Mouse (Mus musculus) adrenal gland, postnatal 10 days (tissue): ENCODE results near the gene Ttc28. TPM values are rescaled to one million over a fixed set of nuclear protein-coding genes. Genes with fewer than 3 reads are reported as not detected.
A peak's percentile ranks its signal among the peaks of the same experiment; 100 is the strongest.

Experiments
- DNase-seq: peaks from one replicate; pipeline ENCODE4 v3.0.0; 2021; ENCODE audit warnings: mixed read lengths
- total RNA-seq, 2 experiments: library from RNA; stranded (reverse); gene quantifications; 2 replicates each; pipeline ENCODE4 v1.2.3; 2021

The Ttc28 gene
- total RNA-seq, 2 experiments from 2014 or later, result 25.0 to 29.1 TPM

- DNase-seq, result no peak
These were observed 405.0 kb downstream of the Ttc28 start for GRCm38 (mm10) chr5:111284420-111285175.

- no peak for DNase-seq
These were observed 408.0 kb downstream of the Ttc28 start for GRCm38 (mm10) chr5:111287571-111287970.

GRCm38 (mm10) chr5:111288486-111288885 lies 408.9 kb downstream of the Ttc28 start:
- no peak for DNase-seq

GRCm38 (mm10) chr5:111290071-111290470 lies 410.5 kb downstream of the Ttc28 start:
- DNase-seq, result no peak

GRCm38 (mm10) chr5:111291639-111292038 lies 412.0 kb downstream of the Ttc28 start:
- DNase-seq, result no peak

GRCm38 (mm10) chr5:111297801-111298200 lies 418.2 kb downstream of the Ttc28 start:
- DNase-seq, result no peak

GRCm38 (mm10) chr5:111298706-111299105 lies 419.1 kb downstream of the Ttc28 start:
- DNase-seq, result no peak

- no peak for DNase-seq
These were observed 421.2 kb downstream of the Ttc28 start for GRCm38 (mm10) chr5:111300776-111301175.

- no peak for DNase-seq
These were observed 422.1 kb downstream of the Ttc28 start for GRCm38 (mm10) chr5:111301736-111302135.

- DNase-seq, result no peak
These were observed 425.1 kb downstream of the Ttc28 start for GRCm38 (mm10) chr5:111304730-111305129.

GRCm38 (mm10) chr5:111310185-111310584 lies 430.6 kb downstream of the Ttc28 start:
- no peak for DNase-seq

GRCm38 (mm10) chr5:111313833-111314232 lies 434.2 kb downstream of the Ttc28 start:
- no peak for DNase-seq

- no peak for DNase-seq
These were observed 435.5 kb downstream of the Ttc28 start for GRCm38 (mm10) chr5:111315061-111315460.

GRCm38 (mm10) chr5:111317526-111317925 lies 437.9 kb downstream of the Ttc28 start:
- no peak for DNase-seq

GRCm38 (mm10) chr5:111318946-111319345 lies 439.3 kb downstream of the Ttc28 start:
- no peak for DNase-seq

- DNase-seq, result no peak
These were observed 446.2 kb downstream of the Ttc28 start for GRCm38 (mm10) chr5:111325813-111326212.

- DNase-seq, result no peak
These were observed 447.8 kb downstream of the Ttc28 start for GRCm38 (mm10) chr5:111327420-111327819.

- DNase-seq, result peak; percentile 10
These were observed 450.3 kb downstream of the Ttc28 start for GRCm38 (mm10) chr5:111329782-111330416.

- DNase-seq, result peak; percentile 100
These were observed 451.0 kb downstream of the Ttc28 start, which contains the start of gene Pitpnb for GRCm38 (mm10) chr5:111330417-111331098. Gene Pitpnb (plus strand): TSS chr5:111330763.

GRCm38 (mm10) chr5:111331099-111331435 lies 451.5 kb downstream of the Ttc28 start:
- no peak for DNase-seq

GRCm38 (mm10) chr5:111335939-111336691 lies 456.5 kb downstream of the Ttc28 start:
- no peak for DNase-seq
